Mouse (Mus musculus) spleen, postnatal 10 days (tissue): ENCODE results near the gene Paqr7.
"Not testable (repeated sequence)": the region's sequence is repeated elsewhere in the genome, so short reads cannot be mapped to it uniquely, and the experiment has no call there.

Experiments used
- DNase-seq, 2 experiments: peaks; one replicate each; pipeline ENCODE4 v3.0.0; 2021 to 2022; ENCODE audit warnings: low spot score in 2 of 2

Paqr7 gene

GRCm38 (mm10) chr4:134471469-134471868, 25.0 kb upstream of the Paqr7 start:
- no peak for DNase-seq

- DNase-seq, result no peak
Measured at GRCm38 (mm10) chr4:134473764-134474163, 22.7 kb upstream of the Paqr7 start.

GRCm38 (mm10) chr4:134474240-134474639, 22.3 kb upstream of the Paqr7 start:
- DNase-seq, result no peak

- no peak for DNase-seq
Measured at GRCm38 (mm10) chr4:134476899-134477298, 19.6 kb upstream of the Paqr7 start.

- peak; percentile 95 for DNase-seq
Measured at GRCm38 (mm10) chr4:134478031-134478430, 18.5 kb upstream of the Paqr7 start.

GRCm38 (mm10) chr4:134479839-134480238, 16.7 kb upstream of the Paqr7 start:
- DNase-seq, result no peak

DNA sequence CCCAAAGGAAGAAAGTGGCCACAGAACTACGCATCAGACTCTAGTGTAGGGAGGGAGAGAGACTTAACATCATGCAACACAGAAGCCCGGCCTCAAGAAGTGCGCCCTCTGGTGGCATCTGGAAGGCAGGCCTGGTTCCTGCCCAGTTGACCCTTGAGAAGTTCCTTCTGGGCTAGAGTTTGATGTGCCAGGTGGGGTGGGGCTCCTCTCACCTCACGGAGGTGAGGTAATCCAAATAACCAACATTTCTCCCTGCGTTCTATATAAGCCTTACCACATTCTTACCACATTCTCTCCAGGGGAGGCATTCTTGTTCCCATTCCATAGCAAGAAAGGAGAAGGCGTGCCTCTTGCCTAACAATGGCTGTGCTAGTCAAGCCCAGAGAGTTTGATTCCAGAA, 15.6 kb upstream of the Paqr7 start:
- peak; percentile 72 to 88 for DNase-seq

DNA sequence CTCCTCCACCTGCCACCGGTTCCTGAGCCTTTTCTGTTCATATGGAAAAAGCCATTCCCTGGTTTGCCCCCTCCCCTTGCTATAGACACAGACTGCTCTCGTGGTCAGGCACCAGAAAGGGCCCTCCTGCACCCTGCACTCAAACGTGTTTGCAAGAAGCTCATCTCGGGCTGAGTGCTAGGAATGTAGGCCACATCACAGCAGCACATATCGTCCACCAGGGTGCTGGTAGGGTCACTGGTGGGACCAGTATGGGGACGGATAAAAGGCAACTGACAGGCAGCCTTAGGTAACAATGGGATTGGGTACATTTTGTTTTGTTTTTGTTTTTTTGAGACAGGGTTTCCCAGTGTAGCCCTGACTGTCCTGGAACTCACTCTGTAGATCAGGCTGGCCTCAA, 15.2 kb upstream of the Paqr7 start:
- no peak for DNase-seq

DNA sequence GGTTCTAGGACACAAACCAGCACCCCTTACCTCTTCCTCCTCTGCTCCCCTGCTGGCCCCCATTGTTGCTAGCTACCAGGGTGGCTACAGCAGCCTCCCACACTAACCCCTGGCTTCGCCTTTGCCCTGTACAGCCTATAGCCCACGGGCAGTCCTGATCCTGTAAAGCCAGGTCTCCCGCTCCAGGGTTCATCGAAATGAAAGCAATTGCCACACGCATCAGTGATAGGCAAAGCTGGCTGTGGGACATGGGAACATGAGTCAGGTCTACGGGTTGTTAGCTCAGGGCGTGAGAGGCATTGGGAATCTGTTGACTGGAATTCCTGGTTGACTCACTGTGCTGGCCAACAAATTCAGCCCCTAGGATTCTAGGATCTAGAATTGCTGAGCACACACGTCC, 14.1 kb upstream of the Paqr7 start:
- no peak for DNase-seq

GRCm38 (mm10) chr4:134483078-134483688, 13.3 kb upstream of the Paqr7 start:
- no peak for DNase-seq

GRCm38 (mm10) chr4:134483696-134484095, 12.8 kb upstream of the Paqr7 start:
- DNase-seq, result no peak

GRCm38 (mm10) chr4:134484231-134484630, 12.3 kb upstream of the Paqr7 start:
- no peak for DNase-seq

DNA sequence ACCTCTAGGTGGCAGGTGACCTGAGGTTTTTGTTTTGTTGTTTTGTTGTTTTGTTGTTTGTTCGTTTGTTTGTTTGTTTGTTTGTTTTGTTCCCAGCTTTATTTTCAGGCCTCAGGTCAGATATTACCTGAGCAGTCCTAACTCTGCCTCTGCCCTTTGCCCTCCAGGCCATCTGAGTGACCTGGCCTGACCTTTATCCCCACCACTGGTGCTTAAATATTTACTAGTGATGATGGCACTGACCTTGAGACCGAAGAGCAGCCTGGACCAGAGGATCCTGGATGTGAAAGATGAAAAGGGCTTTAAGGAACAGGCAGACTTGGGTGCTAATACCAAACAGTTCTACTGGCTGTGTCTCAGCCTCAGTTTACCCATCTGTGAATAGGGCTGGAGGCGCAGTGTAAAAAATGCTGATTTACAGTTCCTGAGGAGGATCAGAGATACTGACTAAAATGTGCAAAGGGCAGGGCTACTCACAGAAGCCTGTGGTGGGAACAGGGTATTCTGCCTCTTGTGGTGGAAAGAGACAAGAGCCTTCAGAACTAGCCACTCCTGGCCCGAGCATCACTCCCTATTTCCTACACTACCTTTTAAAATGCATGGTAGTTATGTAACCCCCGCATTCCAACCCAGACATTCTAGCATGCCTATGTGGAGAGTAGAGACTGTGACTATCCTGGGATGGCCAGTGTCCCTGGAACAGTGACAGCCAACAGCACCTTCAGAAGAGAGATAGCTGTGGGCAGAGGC, 11.2 kb upstream of the Paqr7 start:
- DNase-seq, result no peak

- no peak for DNase-seq
Measured at GRCm38 (mm10) chr4:134488211-134488610, 8.3 kb upstream of the Paqr7 start.

DNA sequence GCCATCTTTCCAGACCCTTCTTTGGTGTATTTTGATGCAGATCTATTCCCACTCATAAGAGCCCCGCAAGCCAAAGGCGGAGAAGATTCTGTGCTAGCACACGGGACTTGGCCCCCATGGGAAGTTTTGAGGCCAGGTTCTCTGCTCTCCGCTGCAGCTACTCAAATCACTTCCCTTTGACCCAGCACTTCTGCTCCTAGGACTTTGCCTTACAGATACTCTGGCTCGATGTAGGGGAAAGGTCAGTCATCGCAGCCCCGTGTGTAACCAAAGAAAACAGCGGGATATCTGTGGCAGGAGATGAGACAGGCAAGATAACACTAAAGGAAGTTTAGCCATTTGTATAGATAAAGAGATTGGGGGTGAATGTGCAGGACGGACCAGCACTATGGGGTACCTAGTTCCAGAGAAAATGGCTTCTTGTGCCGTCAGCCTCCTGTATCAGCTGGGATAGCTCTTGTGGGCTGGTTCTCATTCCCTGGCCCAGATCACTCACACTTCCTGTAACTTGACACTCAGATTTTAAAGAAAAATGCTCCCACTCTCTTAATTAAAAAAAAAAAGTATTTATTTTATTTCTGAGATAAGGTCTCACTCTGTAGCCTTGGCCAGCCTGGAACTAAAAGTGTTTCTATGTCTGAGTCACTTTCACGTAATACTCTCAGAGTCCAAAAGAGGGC, 6.4 kb upstream of the Paqr7 start:
- DNase-seq, result no peak

DNA sequence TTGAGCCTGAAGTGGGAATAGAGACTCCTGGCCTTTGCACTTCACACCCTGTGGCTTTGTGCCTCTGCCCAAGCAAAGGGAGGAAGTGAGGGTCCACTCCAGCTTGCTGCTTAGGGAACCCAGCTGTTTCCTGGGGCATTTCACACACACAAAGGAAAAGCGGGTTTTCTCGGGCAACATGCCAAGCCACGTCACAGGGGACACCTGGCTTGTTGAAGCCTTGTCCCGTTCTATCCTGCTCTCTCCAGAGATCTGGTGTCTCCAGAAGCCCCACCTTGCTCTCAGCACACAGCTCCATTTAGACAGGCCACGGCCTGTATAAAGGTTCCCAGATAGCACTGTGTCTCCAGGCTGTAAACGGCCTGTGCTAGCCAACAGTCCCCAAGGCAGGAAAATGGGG, 4.8 kb upstream of the Paqr7 start:
- DNase-seq, result no peak

GRCm38 (mm10) chr4:134494161-134494560, 2.3 kb upstream of the Paqr7 start:
- not testable (repeated sequence) for DNase-seq

DNA sequence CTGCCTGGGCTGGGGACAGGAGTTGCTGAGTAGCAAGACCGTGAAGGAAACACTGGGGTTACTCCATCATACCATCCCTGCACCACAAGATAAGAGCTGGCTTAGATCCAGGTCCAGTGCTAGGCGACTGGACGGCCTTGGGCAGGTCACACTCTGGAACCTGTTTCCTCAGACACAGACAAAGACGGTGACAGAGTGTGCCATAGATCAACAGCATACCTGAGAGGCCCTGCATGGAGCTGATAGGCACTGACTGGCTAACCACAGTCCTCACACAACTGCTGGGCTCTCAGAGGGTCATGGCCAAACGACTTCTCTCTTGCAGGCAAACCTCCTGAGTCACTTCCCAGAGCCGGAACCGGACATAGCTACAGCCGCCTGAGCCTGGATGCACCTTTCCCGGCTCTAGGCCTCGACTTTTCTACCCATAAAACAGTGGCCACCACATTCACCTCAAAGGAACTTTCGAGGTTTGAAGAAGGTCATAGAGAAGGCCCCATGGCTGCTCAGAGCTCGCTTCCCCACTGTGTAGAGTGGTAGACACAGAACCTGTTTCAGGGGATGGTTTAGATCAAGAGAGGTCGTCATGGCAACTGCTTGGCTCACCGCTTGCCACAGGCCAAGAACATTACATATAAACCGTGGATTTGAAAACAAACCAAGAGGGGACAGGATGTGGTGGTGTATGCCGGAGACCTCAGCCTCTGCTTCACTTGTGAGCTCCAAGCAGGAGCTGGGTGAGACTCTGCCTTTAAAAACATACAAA, 1.5 kb upstream of the Paqr7 start:
- peak in 1 of 2 experiments; percentile 66 for DNase-seq

DNA sequence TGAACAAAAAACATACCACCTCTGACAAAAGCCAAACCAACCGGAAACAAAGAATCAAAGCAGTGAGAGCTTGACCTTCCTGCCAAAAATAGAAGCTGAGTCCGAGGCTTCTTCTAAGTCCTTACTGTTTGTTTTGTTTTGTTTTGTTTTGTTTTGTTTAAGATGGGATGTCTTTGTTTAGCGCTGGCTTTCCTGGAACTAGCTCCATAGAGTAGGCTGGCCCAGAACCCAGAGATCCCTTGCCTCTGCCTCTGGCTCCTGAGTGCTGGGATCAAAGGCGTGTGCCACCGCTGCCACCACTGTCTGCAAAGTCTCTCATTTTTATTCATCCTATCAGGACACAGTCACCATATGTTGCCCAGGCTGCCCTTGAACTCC, 962 bp upstream of the Paqr7 start:
- no peak for DNase-seq

- no peak for DNase-seq
Measured at GRCm38 (mm10) chr4:134497223-134497622, 726 bp downstream of the Paqr7 start.

DNA sequence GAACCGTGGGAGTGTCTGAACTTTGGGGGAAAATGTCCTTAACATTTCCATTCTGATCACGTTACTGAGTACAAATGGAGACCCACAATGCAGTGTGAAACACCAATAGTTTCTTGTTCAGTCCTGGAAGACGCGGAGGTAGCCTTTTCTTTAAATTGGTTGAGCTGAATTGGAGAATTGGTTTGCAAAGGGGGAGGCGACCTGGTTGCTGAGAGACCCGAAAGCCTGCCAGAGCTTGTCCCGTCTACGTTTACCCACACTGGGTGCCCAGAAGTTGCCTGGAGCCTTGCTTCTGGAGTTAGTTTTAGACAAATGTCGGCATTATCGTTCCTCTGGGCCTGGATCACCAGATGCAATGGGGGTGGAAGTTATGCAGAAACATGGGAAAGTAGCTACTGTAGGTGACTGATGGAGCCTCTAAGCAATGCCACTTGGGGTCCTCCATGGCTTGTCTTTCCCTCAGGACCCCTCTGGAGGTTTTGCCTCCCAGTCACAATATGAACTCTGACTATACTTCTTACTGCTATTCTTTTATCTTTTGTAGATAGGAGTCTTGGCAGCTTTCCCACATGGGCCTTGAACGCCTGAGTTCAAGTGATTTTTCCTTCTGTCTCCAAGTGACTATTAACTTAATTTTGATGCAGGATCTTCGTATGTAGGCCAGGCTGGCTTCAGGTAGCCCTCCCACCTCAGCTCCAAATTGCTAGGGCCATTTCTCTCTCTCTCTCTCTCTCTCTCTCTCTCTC, 1.7 kb downstream of the Paqr7 start:
- no peak for DNase-seq

- DNase-seq, result not testable (repeated sequence)
Measured at GRCm38 (mm10) chr4:134498983-134499382, 2.5 kb downstream of the Paqr7 start.
